Mouse (Mus musculus): ENCODE measurements at regions not wholly inside any gene's neighbourhood (a gene's known extent, or its start where the extent isn't known, plus 50 kb on each side); places are given as distances from the start of the nearest gene placed in this dataset.

DNA sequence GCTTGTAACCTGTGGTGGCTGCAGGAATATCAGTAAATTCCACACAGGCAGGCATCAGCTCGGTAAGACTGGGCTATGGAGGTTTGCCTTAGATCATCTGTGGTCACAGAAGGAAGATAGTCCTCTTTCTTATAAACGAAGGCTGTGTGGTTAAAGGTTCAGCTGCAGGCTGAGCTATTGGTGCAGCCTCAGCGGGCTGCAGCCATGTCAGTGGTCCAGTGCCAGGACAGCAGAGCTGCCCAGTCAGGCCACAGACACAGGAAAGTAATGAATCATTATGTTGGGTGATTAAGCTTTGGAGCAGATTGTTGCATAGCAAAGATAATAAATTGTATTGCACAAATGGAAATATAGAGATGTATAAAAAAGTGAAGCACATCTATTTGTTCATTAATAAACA is 57.0 kb upstream of the Vangl1 start:
- Histone ChIP-seq H3K4me1 (peaks cover 30% of the 10 kb centered on the region), H3K27ac (replicated peaks) (no peak overlapping the region), H3K9me3 (no peaks in the 10 kb centered on the region), H3K36me3 (replicated peaks) (no peaks in the 10 kb centered on the region), H3K4me3 (no peak overlapping the region), H3K27me3 (replicated peaks; ENCODE audit: low read depth, poor library complexity, severe bottlenecking) (no peaks in the 10 kb centered on the region)
- WGBS, result 84% methylated on average over 3 of the region's 3 CpGs
- no peak for DNase-seq (ENCODE audit: low spot score)

All from embryonic facial prominence, embryonic 10.5 days (tissue).